Mouse (Mus musculus): ENCODE results near the gene Ttbk2. TPM values are rescaled to one million over a fixed set of nuclear protein-coding genes. Genes with fewer than 3 reads are reported as not detected.
A peak's percentile ranks its signal among the peaks of the same experiment; 100 is the strongest.

The Ttbk2 gene
- polyA plus RNA-seq, 1 experiment from 2014 or later = 14.9 TPM

DNA sequence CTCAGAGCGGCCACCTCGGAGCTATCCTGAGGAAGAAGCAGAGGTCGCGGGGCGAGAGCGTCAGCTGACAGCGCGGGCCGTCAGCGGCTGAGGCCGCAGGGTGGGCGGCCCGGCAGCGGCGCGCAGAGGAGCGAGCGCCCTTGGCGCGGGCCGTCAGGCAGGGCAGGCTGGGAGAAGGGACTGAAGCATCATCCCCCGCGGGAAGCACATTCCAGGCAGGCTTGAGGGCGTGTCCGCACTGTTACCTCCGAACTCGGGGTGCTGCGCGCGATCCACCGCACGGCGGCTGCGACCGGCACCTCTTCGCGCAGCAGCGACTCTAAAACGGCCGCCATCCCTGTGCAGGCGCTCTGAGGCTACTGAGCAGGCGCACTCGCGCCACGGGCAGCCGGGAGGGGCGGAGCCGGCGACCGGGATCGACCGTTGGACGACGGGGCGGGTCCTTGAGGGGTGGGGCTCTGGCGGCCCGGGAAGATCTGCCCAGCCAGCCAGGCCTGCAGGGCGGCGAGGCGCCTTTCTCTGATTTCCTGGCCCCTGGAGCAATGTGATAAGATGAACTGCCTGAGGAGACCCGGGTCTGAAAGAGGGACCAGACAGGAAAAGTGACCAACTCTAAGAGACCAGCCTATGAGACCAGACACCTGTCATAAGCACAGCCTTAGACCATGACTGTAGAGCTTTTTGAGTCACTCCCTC, 119.1 kb downstream of the Ttbk2 start:
- peak overlapping the region; percentile 95 for H3K9ac ChIP-seq
- no peaks in the 10 kb centered on the region for H3K27me3 ChIP-seq (replicated peaks)
- H3K4me3 ChIP-seq = peak overlapping the region; percentile 99
- peaks cover 29% of the 10 kb centered on the region for H3K4me1 ChIP-seq
- peak; percentile 97 for ATAC-seq (ENCODE audit: low FRiP score, low read depth)
- H3K4me2 ChIP-seq (replicated peaks) = peak overlapping the region; percentile 99
- H3K27ac ChIP-seq = peak overlapping the region; percentile 82
- WGBS = under 1% methylated on average over 61 of the region's 61 CpGs
- peaks cover 23% of the 10 kb centered on the region for H3K36me3 ChIP-seq
- no peaks in the 10 kb centered on the region for H3K9me3 ChIP-seq

DNA sequence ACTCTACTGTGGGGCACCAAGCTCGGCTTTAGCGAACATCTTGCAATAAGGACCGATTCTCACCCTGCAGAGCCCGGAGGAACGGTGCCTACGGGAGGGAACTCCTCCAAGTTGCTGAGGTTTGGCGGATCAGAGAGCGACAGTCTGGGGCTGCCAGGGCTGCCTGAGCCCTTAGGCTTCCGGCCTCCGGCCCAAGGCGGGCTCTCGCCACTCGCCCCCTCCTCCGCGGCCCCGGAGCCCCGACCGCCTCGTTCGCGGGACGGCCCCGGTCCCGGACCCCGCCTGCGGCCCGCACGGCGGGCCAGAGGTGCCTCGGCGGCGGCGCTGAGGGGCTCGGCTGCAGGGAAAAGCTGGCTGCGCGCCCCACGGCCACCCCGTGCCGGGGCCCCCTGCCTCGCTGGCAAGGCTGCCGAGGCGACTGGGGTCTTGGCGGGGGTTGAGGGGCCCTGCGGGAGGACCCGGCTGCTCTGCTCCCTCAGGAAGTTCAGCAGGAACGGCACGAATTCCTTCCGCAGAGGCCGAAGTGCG, 119.7 kb downstream of the Ttbk2 start:
- H3K9ac ChIP-seq = peak overlapping the region; percentile 95
- H3K27me3 ChIP-seq (replicated peaks) = no peaks in the 10 kb centered on the region
- H3K9me3 ChIP-seq = no peaks in the 10 kb centered on the region
- peak overlapping the region; percentile 99 for H3K4me3 ChIP-seq
- H3K27ac ChIP-seq = peak overlapping the region; percentile 82
- WGBS = under 1% methylated on average over 50 of the region's 50 CpGs
- peak overlapping the region; percentile 99 for H3K4me2 ChIP-seq (replicated peaks)
- H3K4me1 ChIP-seq = peaks cover 29% of the 10 kb centered on the region
- peak; percentile 51 for ATAC-seq (ENCODE audit: low FRiP score, low read depth)
- H3K36me3 ChIP-seq = peaks cover 29% of the 10 kb centered on the region

DNA sequence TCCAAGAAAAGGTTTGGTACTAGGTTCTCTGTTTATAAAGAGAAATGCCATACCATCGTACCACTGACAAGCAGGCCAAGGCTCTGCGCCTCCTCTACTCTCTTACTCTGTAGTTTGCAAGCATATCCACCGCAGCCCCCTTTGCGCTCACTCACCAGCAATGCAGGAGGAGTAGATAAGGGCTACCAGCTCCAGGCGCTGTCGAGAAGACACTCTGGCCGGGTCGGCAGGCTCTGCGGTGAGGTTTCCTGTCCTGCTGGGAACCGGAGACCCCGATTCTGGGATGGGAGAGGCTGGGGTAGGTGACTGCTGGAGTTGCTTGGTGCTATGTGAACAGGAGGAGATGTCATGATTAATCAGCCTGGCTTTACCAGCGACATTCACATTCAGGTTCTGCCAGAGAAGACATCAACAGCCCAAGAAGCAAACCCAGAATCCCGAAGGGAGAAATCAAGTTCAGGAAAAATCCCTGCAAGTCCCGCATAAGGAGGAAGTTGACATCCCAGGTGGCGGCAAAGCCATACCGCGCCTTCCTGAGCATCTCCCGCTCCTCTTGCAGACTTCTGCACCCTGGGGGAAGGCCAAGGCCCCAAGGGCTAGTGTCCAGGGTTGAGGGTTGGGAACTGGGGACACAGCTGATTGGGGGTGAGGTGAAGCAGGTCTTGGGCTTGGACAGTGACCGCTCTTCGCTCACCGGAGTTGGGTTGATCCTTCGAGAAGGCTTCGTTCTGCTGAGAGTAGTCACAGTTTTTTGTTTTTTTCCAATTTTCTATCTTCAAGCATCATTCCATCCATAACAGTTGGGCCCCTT, 120.4 kb downstream of the Ttbk2 start:
- H3K27me3 ChIP-seq (replicated peaks) = no peaks in the 10 kb centered on the region
- H3K4me1 ChIP-seq = peaks cover 29% of the 10 kb centered on the region
- H3K4me3 ChIP-seq = peak overlapping the region; percentile 99
- no peaks in the 10 kb centered on the region for H3K9me3 ChIP-seq
- peak overlapping the region; percentile 95 for H3K9ac ChIP-seq
- no peak for ATAC-seq (ENCODE audit: low FRiP score, low read depth)
- H3K36me3 ChIP-seq = peaks cover 36% of the 10 kb centered on the region
- WGBS = 11% methylated on average over 23 of the region's 23 CpGs
- H3K27ac ChIP-seq = no peak overlapping the region
- peak overlapping the region; percentile 99 for H3K4me2 ChIP-seq (replicated peaks)

DNA sequence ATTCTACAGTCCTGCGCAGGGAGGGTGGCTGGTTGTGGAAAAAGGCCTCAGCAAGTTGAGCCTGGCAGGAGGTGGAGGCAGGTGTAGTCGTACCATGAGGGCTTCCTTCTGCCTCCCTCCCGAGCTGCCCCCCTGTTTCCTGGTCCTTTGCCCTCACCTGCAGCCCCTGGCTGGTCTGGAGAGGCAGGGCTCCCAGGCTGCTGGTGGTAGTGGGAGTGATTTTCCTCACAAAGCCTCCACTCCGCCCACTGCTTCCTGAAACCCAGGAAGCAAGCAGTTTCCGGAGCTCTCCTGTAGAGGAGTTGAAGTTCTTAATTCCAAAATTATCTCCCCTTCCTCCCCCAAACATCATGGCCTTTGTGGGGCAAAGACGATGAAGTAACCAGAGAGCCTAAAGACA, 126.2 kb downstream of the Ttbk2 start:
- H3K27ac ChIP-seq = no peak overlapping the region
- 85% methylated on average over 6 of the region's 6 CpGs for WGBS
- no peaks in the 10 kb centered on the region for H3K27me3 ChIP-seq (replicated peaks)
- H3K9ac ChIP-seq = no peak overlapping the region
- no peak overlapping the region for H3K4me3 ChIP-seq
- peaks cover 89% of the 10 kb centered on the region for H3K36me3 ChIP-seq
- no peak overlapping the region for H3K4me2 ChIP-seq (replicated peaks)
- no peak for ATAC-seq (ENCODE audit: low FRiP score, low read depth)
- H3K9me3 ChIP-seq = no peaks in the 10 kb centered on the region
- H3K4me1 ChIP-seq = peaks cover 9% of the 10 kb centered on the region

DNA sequence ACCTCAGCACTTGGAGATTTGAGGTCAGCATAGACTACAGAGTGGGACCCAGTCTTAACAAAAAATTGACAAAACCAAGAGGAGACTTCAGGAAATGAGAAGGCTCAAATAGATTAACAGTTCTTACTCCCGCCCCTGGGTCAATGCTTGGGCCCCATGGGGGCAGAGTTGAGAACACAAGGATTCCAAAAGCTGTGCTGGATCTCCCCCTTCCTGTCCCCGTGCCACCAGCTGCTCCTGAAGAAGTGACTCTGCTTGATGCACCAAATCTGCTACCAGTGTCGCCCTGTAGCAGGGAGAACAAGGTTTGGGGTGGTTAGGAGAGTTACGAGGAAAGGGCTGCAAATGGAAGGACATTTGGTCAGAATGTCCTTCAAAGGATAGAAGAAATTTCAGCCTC, 126.8 kb downstream of the Ttbk2 start:
- H3K9ac ChIP-seq = no peak overlapping the region
- no peak for ATAC-seq (ENCODE audit: low FRiP score, low read depth)
- H3K4me3 ChIP-seq = no peak overlapping the region
- no peaks in the 10 kb centered on the region for H3K9me3 ChIP-seq
- H3K27ac ChIP-seq = no peak overlapping the region
- WGBS = 78% methylated on average over 4 of the region's 4 CpGs
- peaks cover 4% of the 10 kb centered on the region for H3K4me1 ChIP-seq
- H3K4me2 ChIP-seq (replicated peaks) = no peak overlapping the region
- H3K36me3 ChIP-seq = peaks cover 93% of the 10 kb centered on the region
- H3K27me3 ChIP-seq (replicated peaks) = no peaks in the 10 kb centered on the region

DNA sequence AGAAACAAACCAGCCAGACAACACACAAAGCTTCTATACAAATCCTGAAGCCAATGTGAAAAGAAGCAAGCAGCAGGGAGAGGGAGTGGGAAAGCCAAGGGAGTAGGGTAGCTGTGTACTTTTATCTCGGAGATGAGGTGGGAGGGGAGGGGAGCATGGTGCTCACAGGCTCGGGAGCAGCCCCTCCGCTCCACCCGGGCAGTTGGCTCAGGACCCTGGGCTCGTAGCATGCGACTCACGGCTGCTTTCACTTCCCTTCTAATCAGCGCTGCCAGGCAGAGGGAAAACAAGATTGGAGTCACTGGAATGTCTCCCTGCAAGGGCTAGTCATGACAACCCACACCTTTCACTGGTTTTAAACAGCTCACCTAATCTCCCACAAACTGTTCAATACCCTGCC, 127.9 kb downstream of the Ttbk2 start:
- Histone ChIP-seq H3K4me2 (replicated peaks) (no peak overlapping the region), H3K4me3 (no peak overlapping the region), H3K27me3 (replicated peaks) (no peaks in the 10 kb centered on the region), H3K27ac (no peak overlapping the region), H3K36me3 (peaks cover 93% of the 10 kb centered on the region), H3K9ac (no peak overlapping the region), H3K9me3 (no peaks in the 10 kb centered on the region), H3K4me1 (no peaks in the 10 kb centered on the region)
- WGBS = 88% methylated on average over 8 of the region's 8 CpGs
- no peak for ATAC-seq (ENCODE audit: low FRiP score, low read depth)

DNA sequence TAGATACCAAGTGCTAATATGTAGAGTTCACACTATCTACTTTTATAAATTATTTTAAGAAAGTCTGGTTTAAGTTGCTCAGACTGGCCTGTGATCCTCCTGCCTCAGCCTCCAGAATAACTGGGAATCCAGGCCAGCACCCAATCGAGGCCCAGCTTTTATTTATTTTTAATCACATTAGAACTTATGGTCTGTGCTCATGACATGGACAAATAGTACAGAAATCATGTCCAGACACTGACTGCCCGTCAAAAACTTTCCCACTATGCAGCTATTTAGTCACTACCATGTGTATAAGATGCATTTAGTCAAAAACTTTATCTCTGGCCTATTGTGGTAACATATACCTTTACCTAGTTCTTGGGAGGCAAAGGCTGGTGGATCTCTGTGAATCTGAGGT, 128.5 kb downstream of the Ttbk2 start:
- H3K9me3 ChIP-seq = no peaks in the 10 kb centered on the region
- no peaks in the 10 kb centered on the region for H3K4me1 ChIP-seq
- H3K36me3 ChIP-seq = peaks cover 93% of the 10 kb centered on the region
- no peak overlapping the region for H3K4me3 ChIP-seq
- no peak for ATAC-seq (ENCODE audit: low FRiP score, low read depth)
- WGBS = 93% methylated on average over 2 of the region's 2 CpGs
- H3K27ac ChIP-seq = no peak overlapping the region
- no peaks in the 10 kb centered on the region for H3K27me3 ChIP-seq (replicated peaks)
- no peak overlapping the region for H3K9ac ChIP-seq
- H3K4me2 ChIP-seq (replicated peaks) = no peak overlapping the region

DNA sequence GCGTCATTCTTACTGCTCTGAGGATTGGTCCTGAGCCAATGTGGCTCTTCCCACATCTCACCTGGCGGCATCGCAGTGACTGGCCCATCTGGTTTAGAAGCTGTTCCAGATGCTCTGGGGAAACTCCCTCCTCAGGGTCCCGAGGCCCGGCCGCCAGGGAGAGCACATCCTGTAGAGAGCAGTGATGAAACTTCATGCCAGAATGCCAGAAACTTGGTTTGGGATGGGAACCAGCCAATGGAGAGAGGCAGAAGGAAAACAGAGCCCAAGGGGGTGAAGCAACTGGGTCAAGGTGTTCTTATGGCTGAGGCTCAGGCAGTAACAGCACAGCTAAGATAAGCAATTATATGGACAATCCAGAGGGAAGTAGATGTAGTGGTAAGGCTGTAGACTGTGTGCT, 129.6 kb downstream of the Ttbk2 start:
- no peak overlapping the region for H3K4me3 ChIP-seq
- H3K27me3 ChIP-seq (replicated peaks) = no peaks in the 10 kb centered on the region
- no peaks in the 10 kb centered on the region for H3K9me3 ChIP-seq
- 91% methylated on average over 6 of the region's 6 CpGs for WGBS
- peaks cover 91% of the 10 kb centered on the region for H3K36me3 ChIP-seq
- no peak overlapping the region for H3K9ac ChIP-seq
- H3K27ac ChIP-seq = no peak overlapping the region
- H3K4me2 ChIP-seq (replicated peaks) = no peak overlapping the region
- no peaks in the 10 kb centered on the region for H3K4me1 ChIP-seq
- ATAC-seq (ENCODE audit: low FRiP score, low read depth) = no peak

DNA sequence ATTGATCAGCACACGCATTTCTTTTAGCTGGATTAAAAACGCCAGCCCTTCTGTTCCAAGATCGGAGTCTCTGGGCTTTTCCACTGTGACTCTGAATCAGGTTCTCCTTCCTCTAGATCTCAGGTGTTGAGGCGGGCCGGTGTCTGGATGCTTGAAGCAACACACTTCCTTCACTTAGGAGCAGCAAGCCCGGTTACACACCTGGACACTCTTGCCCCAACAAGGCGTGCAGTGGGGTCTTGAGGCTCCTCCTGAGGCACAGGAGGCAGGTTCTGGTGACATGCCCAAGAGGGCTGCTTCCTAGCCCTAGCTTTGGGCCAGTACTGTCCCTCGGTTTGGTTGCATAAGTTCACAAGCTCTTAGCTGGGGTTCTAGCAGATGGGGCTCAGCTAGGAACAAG, 131.9 kb downstream of the Ttbk2 start:
- Histone ChIP-seq H3K36me3 (peaks cover 87% of the 10 kb centered on the region), H3K4me3 (no peak overlapping the region), H3K27me3 (replicated peaks) (no peaks in the 10 kb centered on the region), H3K4me2 (replicated peaks) (no peak overlapping the region), H3K9ac (no peak overlapping the region), H3K4me1 (no peaks in the 10 kb centered on the region), H3K9me3 (no peaks in the 10 kb centered on the region), H3K27ac (no peak overlapping the region)
- ATAC-seq (ENCODE audit: low FRiP score, low read depth) = no peak
- 93% methylated on average over 8 of the region's 8 CpGs for WGBS

DNA sequence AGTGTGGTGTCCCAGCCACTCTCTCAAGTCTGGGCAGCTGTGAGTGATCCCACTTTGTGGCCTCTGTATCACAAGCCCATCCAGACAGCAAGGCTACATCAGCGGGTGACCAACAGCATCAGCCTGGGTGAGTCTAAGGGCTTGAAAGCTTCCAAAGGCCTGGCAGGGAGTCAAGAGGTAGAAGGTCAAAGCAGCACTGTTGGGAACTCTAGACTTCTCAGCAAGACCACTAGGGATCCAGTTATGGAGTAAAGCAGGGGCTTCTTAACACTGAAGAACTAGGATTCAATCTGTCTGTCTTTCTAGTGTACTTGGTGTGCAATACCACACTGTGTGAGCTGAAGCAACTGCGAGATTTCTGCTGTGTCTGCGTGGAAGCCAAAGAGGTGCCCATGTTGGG, 137.0 kb downstream of the Ttbk2 start:
- Histone ChIP-seq H3K27ac (no peak overlapping the region), H3K4me2 (replicated peaks) (no peak overlapping the region), H3K4me1 (no peaks in the 10 kb centered on the region), H3K9ac (no peak overlapping the region), H3K36me3 (peaks cover 58% of the 10 kb centered on the region), H3K9me3 (no peaks in the 10 kb centered on the region), H3K4me3 (no peak overlapping the region), H3K27me3 (replicated peaks) (no peaks in the 10 kb centered on the region)
- WGBS = 91% methylated on average over 3 of the region's 3 CpGs
- ATAC-seq (ENCODE audit: low FRiP score, low read depth) = no peak

DNA sequence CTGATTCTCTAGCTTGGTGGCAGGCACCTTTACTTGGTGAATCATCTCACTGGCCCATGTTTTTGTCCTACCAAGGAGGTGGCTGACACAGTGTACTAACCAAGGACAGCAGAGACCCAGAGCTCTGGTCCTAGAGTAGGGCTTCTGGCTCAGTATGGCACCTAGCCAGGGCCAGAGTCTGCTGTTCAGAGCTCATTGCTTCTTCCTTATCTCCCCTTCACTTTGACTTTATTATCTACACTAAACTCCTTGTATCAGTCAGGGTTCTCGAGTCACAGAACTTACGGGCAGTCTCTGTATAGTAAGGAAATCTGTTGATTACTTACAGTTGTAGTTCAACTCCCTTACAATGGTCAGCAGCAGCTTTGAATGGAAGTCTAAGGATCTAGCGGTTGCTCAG, 139.5 kb downstream of the Ttbk2 start:
- Histone ChIP-seq H3K9ac (no peak overlapping the region), H3K27me3 (replicated peaks) (no peaks in the 10 kb centered on the region), H3K4me3 (no peak overlapping the region), H3K4me1 (no peaks in the 10 kb centered on the region), H3K9me3 (no peaks in the 10 kb centered on the region), H3K4me2 (replicated peaks) (no peak overlapping the region), H3K36me3 (peaks cover 35% of the 10 kb centered on the region), H3K27ac (no peak overlapping the region)
- WGBS = 92% methylated on average over 3 of the region's 3 CpGs
- ATAC-seq (ENCODE audit: low FRiP score, low read depth) = no peak

DNA sequence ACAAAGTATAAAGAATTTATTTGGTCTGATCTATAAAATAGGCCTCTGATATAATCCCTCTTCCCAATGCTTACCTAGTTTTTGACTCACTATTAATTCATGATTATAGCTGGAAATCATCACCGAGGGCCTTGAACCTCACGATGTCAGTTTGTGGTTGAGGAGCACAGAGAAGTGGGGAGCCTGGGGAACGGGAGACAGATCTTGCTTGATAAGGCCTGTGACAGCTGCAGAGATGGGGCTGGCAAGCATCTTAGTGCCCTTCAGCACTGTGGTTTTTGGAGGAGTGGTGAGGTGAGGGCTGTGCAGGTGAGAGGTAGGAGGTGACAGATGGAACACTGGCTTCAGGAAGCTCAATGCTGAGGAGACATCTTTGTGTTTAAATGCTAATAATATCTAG, 140.2 kb downstream of the Ttbk2 start:
- Histone ChIP-seq H3K27ac (no peak overlapping the region), H3K27me3 (replicated peaks) (no peaks in the 10 kb centered on the region), H3K4me3 (no peak overlapping the region), H3K36me3 (peaks cover 39% of the 10 kb centered on the region), H3K4me1 (no peaks in the 10 kb centered on the region), H3K4me2 (replicated peaks) (no peak overlapping the region), H3K9ac (no peak overlapping the region), H3K9me3 (no peaks in the 10 kb centered on the region)
- WGBS = 88% methylated on average over 3 of the region's 3 CpGs
- no peak for ATAC-seq (ENCODE audit: low FRiP score, low read depth)
